Mouse (Mus musculus) gastrocnemius, adult 2 months (tissue): ENCODE results near the gene Rora. TPM values are rescaled to one million over a fixed set of nuclear protein-coding genes. Genes with fewer than 3 reads are reported as not detected.

Experiments used
- DNase-seq: peaks from one replicate; pipeline ENCODE4 v3.0.0; 2022
- H3K27ac ChIP-seq: fragments of 200-600 bp; 2 replicates; pipeline ENCODE4 v1.8.1; 2022; ENCODE audit warnings: mild to moderate bottlenecking
- H3K4me3 ChIP-seq: fragments of 200-600 bp; 2 replicates; pipeline ENCODE4 v1.8.1; 2022; ENCODE audit warnings: mild to moderate bottlenecking, moderate library complexity
- CTCF ChIP-seq: fragments of 200-600 bp; IDR thresholded peaks from 2 replicates; pipeline ENCODE4 v1.8.1; 2022; ENCODE audit warnings: antibody characterized with exemption, mild to moderate bottlenecking, moderate library complexity
- intact Hi-C: fragments of 180-260 bp; cut with DNase I; formaldehyde crosslinking; loops from one replicate; pipeline ENCODE4 v1.15.1; 2025
- total RNA-seq, 2 experiments: library from RNA; stranded (reverse); gene quantifications; 2 replicates each; pipeline ENCODE4 v1.2.3; 2021

Rora gene
- total RNA-seq, 2 experiments from 2014 or later, result 60.6 to 112 TPM

GRCm38 (mm10) chr9:68782011-68782410 lies 128.4 kb downstream of the Rora start:
- TF ChIP-seq CTCF, result no peak
- peak overlapping the region; percentile 75 for H3K27ac ChIP-seq
- peak overlapping the region; percentile 7; the same call in 1 of the 2 replicates for H3K4me3 ChIP-seq
- DNase-seq, result peak; percentile 62
- intact Hi-C loops, result no loop called here

GRCm38 (mm10) chr9:68782604-68783003 lies 129.0 kb downstream of the Rora start:
- TF ChIP-seq CTCF, result no peak
- Histone ChIP-seq H3K4me3 (peak overlapping the region; percentile 7; the same call in 1 of the 2 replicates), H3K27ac (peak overlapping the region; percentile 75)
- peak; percentile 32 for DNase-seq
- intact Hi-C loops, result no loop called here

GRCm38 (mm10) chr9:68783246-68783645 lies 129.7 kb downstream of the Rora start:
- H3K27ac ChIP-seq, result peak overlapping the region; percentile 75
- TF ChIP-seq CTCF, result no peak
- intact Hi-C loops, result no loop called here

GRCm38 (mm10) chr9:68786614-68787293 lies 133.2 kb downstream of the Rora start:
- Histone ChIP-seq H3K27ac (0 out of 2 replicates have a peak overlapping the region, but pooled peaks have one; percentile 24), H3K4me3 (no peak overlapping the region)
- DNase-seq, result no peak
- intact Hi-C loops, result no loop called here
- TF ChIP-seq CTCF, result no peak

More at GRCm38 (mm10) chr9:68783246-68783645, 129.7 kb downstream of the Rora start:
- no peak for DNase-seq
- H3K4me3 ChIP-seq, result no peak overlapping the region

GRCm38 (mm10) chr9:68787665-68788064 lies 134.1 kb downstream of the Rora start:
- intact Hi-C loops, result no loop called here
- TF ChIP-seq CTCF, result no peak
- no peak overlapping the region for H3K4me3 ChIP-seq
- H3K27ac ChIP-seq, result peak overlapping the region; percentile 24; the same call in 1 of the 2 replicates
- no peak for DNase-seq

- no peak for TF ChIP-seq CTCF
- no peak overlapping the region for H3K4me3 ChIP-seq
- intact Hi-C loops, result no loop called here
- no peak overlapping the region for H3K27ac ChIP-seq
- DNase-seq, result no peak
Observed at GRCm38 (mm10) chr9:68790922-68791321, 137.3 kb downstream of the Rora start.

- H3K4me3 ChIP-seq, result no peak overlapping the region; the same call in 1 of the 2 replicates
- intact Hi-C loops, result no loop called here
- TF ChIP-seq CTCF, result no peak
- no peak overlapping the region for H3K27ac ChIP-seq
- no peak for DNase-seq
Observed at GRCm38 (mm10) chr9:68791982-68792540, 138.5 kb downstream of the Rora start.

- intact Hi-C loops, result no loop called here
Observed at GRCm38 (mm10) chr9:68795314-68795713, 141.7 kb downstream of the Rora start.

GRCm38 (mm10) chr9:68798221-68798620 lies 144.6 kb downstream of the Rora start:
- intact Hi-C loops, result no loop called here

More at GRCm38 (mm10) chr9:68795314-68795713, 141.7 kb downstream of the Rora start:
- no peak overlapping the region for H3K27ac ChIP-seq
- no peak for TF ChIP-seq CTCF
- H3K4me3 ChIP-seq, result no peak overlapping the region
- no peak for DNase-seq

GRCm38 (mm10) chr9:68799065-68799464 lies 145.5 kb downstream of the Rora start:
- Histone ChIP-seq H3K27ac (no peak overlapping the region), H3K4me3 (no peak overlapping the region)
- intact Hi-C loops, result no loop called here
- TF ChIP-seq CTCF, result no peak
- no peak for DNase-seq

More at GRCm38 (mm10) chr9:68798221-68798620, 144.6 kb downstream of the Rora start:
- TF ChIP-seq CTCF, result no peak
- H3K4me3 ChIP-seq, result no peak overlapping the region
- H3K27ac ChIP-seq, result 0 out of 2 replicates have a peak overlapping the region, but pooled peaks have one; percentile 35
- no peak for DNase-seq

GRCm38 (mm10) chr9:68804229-68804628 lies 150.6 kb downstream of the Rora start:
- no peak for TF ChIP-seq CTCF
- DNase-seq, result peak; percentile 76
- H3K27ac ChIP-seq, result peak overlapping the region; percentile 91
- H3K4me3 ChIP-seq, result 0 out of 2 replicates have a peak overlapping the region, but pooled peaks have one; percentile 0
- intact Hi-C loops, result no loop called here

GRCm38 (mm10) chr9:68805776-68806175 lies 152.2 kb downstream of the Rora start:
- no peak for TF ChIP-seq CTCF
- intact Hi-C loops, result no loop called here
- Histone ChIP-seq H3K27ac (peak overlapping the region; percentile 91), H3K4me3 (no peak overlapping the region)
- no peak for DNase-seq

GRCm38 (mm10) chr9:68807735-68808134 lies 154.1 kb downstream of the Rora start:
- no peak overlapping the region for H3K4me3 ChIP-seq
- no peak for DNase-seq
- no peak for TF ChIP-seq CTCF
- intact Hi-C loops, result no loop called here
- no peak overlapping the region for H3K27ac ChIP-seq
